Mouse (Mus musculus) stomach, embryonic 16.5 days (tissue): ENCODE results near the gene Adat1. TPM values are rescaled to one million over a fixed set of nuclear protein-coding genes. Genes with fewer than 3 reads are reported as not detected.
"Not testable (repeated sequence)": the region's sequence is repeated elsewhere in the genome, so short reads cannot be mapped to it uniquely, and the experiment has no call there.

Experiments used
- ATAC-seq: fragments of 200-750 bp; cut with Nextera tagmentation; 2 replicates; pipeline ENCODE4 v1.8.0; 2017; ENCODE audit warnings: moderate number of reproducible peaks, moderate TSS enrichment; ENCODE audit not compliant: insufficient read depth, low FRiP score
- H3K27ac ChIP-seq: fragments of 300-500 bp; sonication (generic); 2 replicates; pipeline ENCODE4 v1.5.1; 2014; ENCODE audit warnings: low read length
- H3K27me3 ChIP-seq: fragments of 300-500 bp; sonication (generic); 2 replicates; pipeline ENCODE4 v1.6.1; 2014; ENCODE audit warnings: low read length, control low read depth, mixed read lengths; ENCODE audit not compliant: control insufficient read depth, insufficient read depth
- H3K36me3 ChIP-seq: fragments of 300-500 bp; sonication (generic); 2 replicates; pipeline ENCODE4 v1.6.1; 2014; ENCODE audit warnings: low read length; ENCODE audit not compliant: control insufficient read depth, insufficient read depth
- H3K4me1 ChIP-seq: fragments of 300-500 bp; sonication (generic); 2 replicates; pipeline ENCODE4 v1.6.1; 2014; ENCODE audit warnings: low read length, control low read depth, mixed read lengths; ENCODE audit not compliant: control insufficient read depth, insufficient read depth
- H3K4me2 ChIP-seq: fragments of 300-500 bp; sonication (generic); 2 replicates; pipeline ENCODE4 v1.6.1; 2014; ENCODE audit warnings: low read depth, low read length, mixed read lengths
- H3K4me3 ChIP-seq: fragments of 300-500 bp; sonication (generic); replicated peaks from 2 replicates; pipeline ENCODE4 v1.5.1; 2014; ENCODE audit warnings: mild to moderate bottlenecking, low read length
- H3K9ac ChIP-seq: fragments of 300-500 bp; sonication (generic); 2 replicates; pipeline ENCODE4 v1.6.1; 2014; ENCODE audit warnings: low read length
- H3K9me3 ChIP-seq: fragments of 300-500 bp; sonication (generic); replicated peaks from 2 replicates; pipeline ENCODE4 v1.6.1; 2016; ENCODE audit warnings: low read length, control low read depth; ENCODE audit not compliant: control insufficient read depth
- WGBS: fragments of 180-500 bp; shearing (Covaris S2); extraction: QIAGEN DNeasy Blood & Tissue Kit; methylation state at CpG from one replicate; pipeline ENCODE4 v1.1.7; 2014; 5-methylcytosine and 5-hydroxymethylcytosine counted together
- polyA plus RNA-seq: library from polyadenylated mRNA; unstranded; fragments of >200 nt; fragmentation: Nextera tagmentation; extraction: Ambion mirVana; gene quantifications from 2 replicates; pipeline ENCODE4 v1.2.1, GENCODE M21; 2015

Gene Adat1
- polyA plus RNA-seq, 1 experiment from 2014 or later: 8.3 TPM

GRCm38 (mm10) chr8:111950846-111951245, 41.3 kb downstream of the Adat1 start:
- no peak for ATAC-seq
- H3K9me3 ChIP-seq: no peaks in the 10 kb centered on the region
- peaks cover 8% of the 10 kb centered on the region; the same call in 1 of the 2 replicates for H3K36me3 ChIP-seq
- no peaks in the 10 kb centered on the region for H3K4me1 ChIP-seq
- no peak overlapping the region for H3K4me3 ChIP-seq
- H3K9ac ChIP-seq: no peak overlapping the region
- no peak overlapping the region for H3K27ac ChIP-seq
- no peak overlapping the region for H3K4me2 ChIP-seq
- WGBS: 88% methylated on average over 3 of the region's 3 CpGs
- H3K27me3 ChIP-seq: no peaks in the 10 kb centered on the region

GRCm38 (mm10) chr8:111947954-111948353, 44.1 kb downstream of the Adat1 start:
- no peaks in the 10 kb centered on the region for H3K4me1 ChIP-seq
- ATAC-seq: no peak
- H3K4me3 ChIP-seq: no peak overlapping the region
- H3K36me3 ChIP-seq: peaks cover 6% of the 10 kb centered on the region; the same call in 1 of the 2 replicates
- no peak overlapping the region for H3K4me2 ChIP-seq
- H3K27ac ChIP-seq: no peak overlapping the region
- H3K9ac ChIP-seq: no peak overlapping the region
- 88% methylated on average over 8 of the region's 8 CpGs for WGBS
- H3K27me3 ChIP-seq: no peaks in the 10 kb centered on the region
- H3K9me3 ChIP-seq: no peaks in the 10 kb centered on the region

GRCm38 (mm10) chr8:111947144-111947543, 45.0 kb downstream of the Adat1 start:
- no peak overlapping the region for H3K9ac ChIP-seq
- H3K9me3 ChIP-seq: no peaks in the 10 kb centered on the region
- WGBS: 75% methylated on average over 2 of the region's 2 CpGs
- H3K27me3 ChIP-seq: no peaks in the 10 kb centered on the region
- no peaks in the 10 kb centered on the region for H3K4me1 ChIP-seq
- H3K27ac ChIP-seq: no peak overlapping the region
- H3K4me2 ChIP-seq: no peak overlapping the region
- 0 out of 2 replicates have a peak, but pooled peaks cover 4% of the 10 kb centered on the region for H3K36me3 ChIP-seq
- ATAC-seq: no peak
- no peak overlapping the region for H3K4me3 ChIP-seq

GRCm38 (mm10) chr8:111943544-111943943, 48.6 kb downstream of the Adat1 start:
- 92% methylated on average over 2 of the region's 2 CpGs for WGBS
- Histone ChIP-seq H3K4me3 (no peak overlapping the region), H3K9me3 (no peaks in the 10 kb centered on the region), H3K4me2 (no peak overlapping the region), H3K36me3 (0 out of 2 replicates have a peak, but pooled peaks cover 4% of the 10 kb centered on the region), H3K27ac (no peak overlapping the region), H3K9ac (no peak overlapping the region), H3K27me3 (no peaks in the 10 kb centered on the region), H3K4me1 (peaks cover 10% of the 10 kb centered on the region)
- ATAC-seq: no peak

GRCm38 (mm10) chr8:111941101-111941454, 51.0 kb downstream of the Adat1 start:
- H3K36me3 ChIP-seq: 0 out of 2 replicates have a peak, but pooled peaks cover 4% of the 10 kb centered on the region
- peak overlapping the region; percentile 100 for H3K4me3 ChIP-seq
- ATAC-seq: no peak
- H3K9me3 ChIP-seq: no peaks in the 10 kb centered on the region
- H3K4me2 ChIP-seq: peak overlapping the region; percentile 95
- 0% methylated on average over 23 of the region's 23 CpGs for WGBS
- H3K4me1 ChIP-seq: peaks cover 10% of the 10 kb centered on the region
- H3K27me3 ChIP-seq: no peaks in the 10 kb centered on the region
- peak overlapping the region; percentile 64 for H3K27ac ChIP-seq
- peak overlapping the region; percentile 93 for H3K9ac ChIP-seq

- Histone ChIP-seq H3K27ac (peak within 1 kb of the TSS; percentile 94), H3K9ac (peak within 1 kb of the TSS; percentile 93), H3K4me1 (peaks cover 10% of the 10 kb centered on the region), H3K27me3 (no peaks in the 10 kb centered on the region), H3K36me3 (0 out of 2 replicates have a peak, but pooled peaks cover 4% of the 10 kb centered on the region), H3K4me3 (peak within 1 kb of the TSS; percentile 100), H3K9me3 (no peaks in the 10 kb centered on the region), H3K4me2 (peak within 1 kb of the TSS; percentile 95)
- under 1% methylated on average over 62 of the region's 65 CpGs for WGBS
- peak; percentile 97 for ATAC-seq
Observed at GRCm38 (mm10) chr8:111940171-111941100, 51.7 kb downstream of the Adat1 start, which contains the start of gene Gabarapl2. Gene Gabarapl2 (plus strand): TSS chr8:111940703.

- Histone ChIP-seq H3K4me2 (peak overlapping the region; percentile 95), H3K9me3 (no peaks in the 10 kb centered on the region), H3K27ac (peak overlapping the region; percentile 94), H3K9ac (peak overlapping the region; percentile 93), H3K36me3 (0 out of 2 replicates have a peak, but pooled peaks cover 4% of the 10 kb centered on the region), H3K27me3 (no peaks in the 10 kb centered on the region), H3K4me3 (peak overlapping the region; percentile 100), H3K4me1 (peaks cover 10% of the 10 kb centered on the region)
- WGBS: 5% methylated on average over 10 of the region's 10 CpGs
- peak; percentile 89 for ATAC-seq
Observed at GRCm38 (mm10) chr8:111939516-111940142, 52.5 kb downstream of the Adat1 start.

GRCm38 (mm10) chr8:111938076-111938985, 53.8 kb downstream of the Adat1 start:
- H3K27ac ChIP-seq, H3K4me2 ChIP-seq, H3K9me3 ChIP-seq, ATAC-seq, H3K4me3 ChIP-seq, H3K9ac ChIP-seq, H3K27me3 ChIP-seq, H3K36me3 ChIP-seq: not testable (repeated sequence)
- peaks cover 10% of the 10 kb centered on the region for H3K4me1 ChIP-seq
- WGBS: 91% methylated on average over 8 of the region's 9 CpGs
